Mouse (Mus musculus): ENCODE measurements around the gene Krt33a. TPM values are rescaled to one million over a fixed set of nuclear protein-coding genes. Genes with fewer than 3 reads are reported as not detected.

Krt33a gene
- polyA plus RNA-seq (2012; rRNA removed) = 0.09 TPM in 1 of 2 replicates, not detected in the other

- no peak for DNase-seq (ENCODE audit: low read depth)
Measured at GRCm38 (mm10) chr11:100016112-100016511, at the start of gene Krt33a. Gene Krt33a, minus strand, starts transcription at chr11:100016212.

- no peak for DNase-seq (ENCODE audit: low read depth)
Measured at GRCm38 (mm10) chr11:100058875-100059274, 42.9 kb upstream of the Krt33a start.

- peak; percentile 71 for DNase-seq (ENCODE audit: low read depth)
Measured at GRCm38 (mm10) chr11:100055686-100056655, 40.0 kb upstream of the Krt33a start.

- no peak for DNase-seq (ENCODE audit: low read depth)
Measured at GRCm38 (mm10) chr11:100050451-100050850, 34.4 kb upstream of the Krt33a start, which contains the start of gene Krt31. Gene Krt31, minus strand, starts transcription at chr11:100050551.

GRCm38 (mm10) chr11:100047193-100047592, 31.2 kb upstream of the Krt33a start:
- DNase-seq (ENCODE audit: low read depth) = no peak

GRCm38 (mm10) chr11:100046303-100046866, 30.4 kb upstream of the Krt33a start:
- DNase-seq (ENCODE audit: low read depth) = no peak

GRCm38 (mm10) chr11:100041454-100041853, 25.4 kb upstream of the Krt33a start, which contains the start of gene Krt34:
Gene Krt34, minus strand, starts transcription at chr11:100041554.
- no peak for DNase-seq (ENCODE audit: low read depth)

- no peak for DNase-seq (ENCODE audit: low read depth)
Measured at GRCm38 (mm10) chr11:100029768-100030167, 13.8 kb upstream of the Krt33a start, which contains the start of gene Krt33b. Gene Krt33b, minus strand, starts transcription at chr11:100029868.

- DNase-seq (ENCODE audit: low read depth) = no peak
Measured at GRCm38 (mm10) chr11:100021438-100021837, 5.4 kb upstream of the Krt33a start.

- DNase-seq (ENCODE audit: low read depth) = no peak
Measured at GRCm38 (mm10) chr11:100019466-100019865, 3.5 kb upstream of the Krt33a start.

GRCm38 (mm10) chr11:100013691-100014171, 2.3 kb downstream of the Krt33a start:
- DNase-seq (ENCODE audit: low read depth) = no peak

GRCm38 (mm10) chr11:100010682-100011081, 5.3 kb downstream of the Krt33a start:
- DNase-seq (ENCODE audit: low read depth) = no peak

- DNase-seq (ENCODE audit: low read depth) = no peak
Measured at GRCm38 (mm10) chr11:100008336-100008735, 7.7 kb downstream of the Krt33a start.

- no peak for DNase-seq (ENCODE audit: low read depth)
Measured at GRCm38 (mm10) chr11:100006624-100007023, 9.4 kb downstream of the Krt33a start.

GRCm38 (mm10) chr11:100005905-100006304, 10.1 kb downstream of the Krt33a start:
- DNase-seq (ENCODE audit: low read depth) = peak; percentile 59

GRCm38 (mm10) chr11:100004846-100005245, 11.2 kb downstream of the Krt33a start:
- DNase-seq (ENCODE audit: low read depth) = no peak

GRCm38 (mm10) chr11:99999091-99999490, 16.9 kb downstream of the Krt33a start:
- DNase-seq (ENCODE audit: low read depth) = no peak

GRCm38 (mm10) chr11:99994384-99994661, 21.7 kb downstream of the Krt33a start:
- DNase-seq (ENCODE audit: low read depth) = no peak

- no peak for DNase-seq (ENCODE audit: low read depth)
Measured at GRCm38 (mm10) chr11:99993620-99994383, 22.2 kb downstream of the Krt33a start, which contains the start of gene Krtap17-1. Gene Krtap17-1, minus strand, starts transcription at chr11:99993994.

GRCm38 (mm10) chr11:99990571-99990970, 25.4 kb downstream of the Krt33a start:
- DNase-seq (ENCODE audit: low read depth) = no peak

GRCm38 (mm10) chr11:99989881-99990405, 26.1 kb downstream of the Krt33a start:
- DNase-seq (ENCODE audit: low read depth) = no peak

GRCm38 (mm10) chr11:99988530-99988929, 27.5 kb downstream of the Krt33a start:
- DNase-seq (ENCODE audit: low read depth) = no peak

Measured in gonadal fat pad, adult 2 months (tissue).